Mouse (Mus musculus): ENCODE measurements at regions not wholly inside any gene's neighbourhood (a gene's known extent, or its start where the extent isn't known, plus 50 kb on each side); places are given as distances from the start of the nearest gene placed in this dataset.
A peak's percentile ranks its signal among the peaks of the same experiment; 100 is the strongest.

DNA sequence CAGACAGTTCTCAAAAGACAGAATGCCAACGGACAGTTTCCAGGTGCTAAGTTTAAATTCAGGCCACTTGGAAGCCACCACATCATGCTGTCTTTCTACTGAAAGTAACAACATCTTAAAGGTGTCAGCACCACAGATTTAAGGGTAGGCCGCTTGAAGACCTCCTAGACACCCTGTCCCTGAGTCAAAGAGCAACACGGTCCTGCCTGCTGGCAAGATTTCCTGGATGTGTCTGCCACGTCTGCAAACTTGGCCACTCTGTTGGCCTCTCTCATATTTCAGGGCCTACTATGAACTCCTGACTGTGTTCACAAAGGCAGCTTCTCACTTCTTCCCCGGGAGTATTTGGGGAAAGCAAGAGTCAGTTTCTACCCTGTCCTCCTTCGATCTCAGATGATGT lies 194.7 kb upstream of the Esrrg start:
- H3K9me3 ChIP-seq (ENCODE audit: low read length): no peaks in the 10 kb centered on the region
- no peak overlapping the region for H3K4me2 ChIP-seq (ENCODE audit: low read depth, low read length, poor library complexity, severe bottlenecking)
- DNase-seq (ENCODE audit: low spot score) (no peak), ATAC-seq (ENCODE audit: low FRiP score) (no peak)
- no peak for TF ChIP-seq CTCF (IDR thresholded peaks at IDR 0.05)
- H3K4me1 ChIP-seq (ENCODE audit: insufficient read depth, low read length): no peaks in the 10 kb centered on the region
- H3K9ac ChIP-seq (replicated peaks; ENCODE audit: low read length, poor library complexity, severe bottlenecking): no peak overlapping the region
- H3K27me3 ChIP-seq (ENCODE audit: insufficient read depth, low read length): no peaks in the 10 kb centered on the region
- no peak overlapping the region for H3K27ac ChIP-seq (ENCODE audit: low read depth, low read length)
- 90% methylated on average over 6 of the region's 6 CpGs for WGBS
- no peak overlapping the region for H3K4me3 ChIP-seq (ENCODE audit: low read depth, low read length)
- H3K36me3 ChIP-seq (ENCODE audit: insufficient read depth, low read length): no peaks in the 10 kb centered on the region

DNA sequence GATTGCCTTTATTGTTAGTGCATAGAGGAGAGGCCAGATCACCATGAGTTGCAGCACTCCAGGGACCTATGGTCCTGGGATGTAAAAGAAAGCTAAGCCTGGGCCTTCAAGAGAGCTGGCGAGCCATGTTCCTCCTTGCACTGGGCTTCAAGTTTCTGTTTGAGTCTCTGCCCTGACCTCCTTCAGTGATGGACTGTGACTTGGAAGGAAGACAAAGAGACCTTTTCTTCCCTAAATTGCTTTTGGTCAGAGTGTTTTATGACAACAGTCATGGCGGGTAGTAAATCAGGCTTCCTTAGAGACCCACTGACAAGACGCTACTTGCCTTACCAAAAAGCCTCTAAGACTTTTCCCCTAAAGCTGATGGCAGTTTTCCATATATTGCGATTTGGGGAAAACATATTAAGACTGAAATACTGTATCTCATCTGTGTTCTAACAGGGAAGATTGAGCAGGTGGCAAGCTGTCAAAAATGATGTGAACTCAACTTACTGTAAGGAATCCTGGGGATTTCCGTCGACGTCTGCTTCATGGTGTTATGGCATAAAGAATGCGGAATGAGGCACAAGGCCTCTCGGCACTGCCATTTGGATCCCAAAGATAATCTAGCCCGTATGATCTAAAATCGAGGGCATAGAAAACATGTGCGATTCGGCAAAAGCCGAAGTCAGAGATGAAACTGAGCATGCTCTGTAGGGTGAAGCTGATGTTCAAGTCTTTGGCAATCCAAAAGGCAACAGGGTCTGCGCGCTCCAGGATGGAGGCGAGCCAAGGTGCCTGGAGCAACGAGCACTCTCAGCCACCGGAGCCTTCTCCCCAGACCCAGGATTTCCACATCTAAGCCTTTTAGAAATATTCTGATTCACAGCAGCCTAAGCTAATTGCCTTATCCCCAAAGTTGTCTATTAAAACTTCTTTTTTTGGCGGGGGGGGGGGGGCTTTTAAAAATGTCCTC lies 190.1 kb upstream of the Esrrg start:
- H3K9me3 ChIP-seq (ENCODE audit: low read length): no peaks in the 10 kb centered on the region
- no peak for TF ChIP-seq CTCF (IDR thresholded peaks at IDR 0.05)
- no peaks in the 10 kb centered on the region for H3K27me3 ChIP-seq (ENCODE audit: insufficient read depth, low read length)
- no peak overlapping the region for H3K4me2 ChIP-seq (ENCODE audit: low read depth, low read length, poor library complexity, severe bottlenecking)
- ATAC-seq (ENCODE audit: low FRiP score) (no peak), DNase-seq (ENCODE audit: low spot score) (peak; percentile 32)
- no peak overlapping the region for H3K4me3 ChIP-seq (ENCODE audit: low read depth, low read length)
- 84% methylated on average over 20 of the region's 20 CpGs for WGBS
- H3K36me3 ChIP-seq (ENCODE audit: insufficient read depth, low read length): no peaks in the 10 kb centered on the region
- no peaks in the 10 kb centered on the region for H3K4me1 ChIP-seq (ENCODE audit: insufficient read depth, low read length)
- no peak overlapping the region for H3K9ac ChIP-seq (replicated peaks; ENCODE audit: low read length, poor library complexity, severe bottlenecking)
- no peak overlapping the region for H3K27ac ChIP-seq (ENCODE audit: low read depth, low read length)

DNA sequence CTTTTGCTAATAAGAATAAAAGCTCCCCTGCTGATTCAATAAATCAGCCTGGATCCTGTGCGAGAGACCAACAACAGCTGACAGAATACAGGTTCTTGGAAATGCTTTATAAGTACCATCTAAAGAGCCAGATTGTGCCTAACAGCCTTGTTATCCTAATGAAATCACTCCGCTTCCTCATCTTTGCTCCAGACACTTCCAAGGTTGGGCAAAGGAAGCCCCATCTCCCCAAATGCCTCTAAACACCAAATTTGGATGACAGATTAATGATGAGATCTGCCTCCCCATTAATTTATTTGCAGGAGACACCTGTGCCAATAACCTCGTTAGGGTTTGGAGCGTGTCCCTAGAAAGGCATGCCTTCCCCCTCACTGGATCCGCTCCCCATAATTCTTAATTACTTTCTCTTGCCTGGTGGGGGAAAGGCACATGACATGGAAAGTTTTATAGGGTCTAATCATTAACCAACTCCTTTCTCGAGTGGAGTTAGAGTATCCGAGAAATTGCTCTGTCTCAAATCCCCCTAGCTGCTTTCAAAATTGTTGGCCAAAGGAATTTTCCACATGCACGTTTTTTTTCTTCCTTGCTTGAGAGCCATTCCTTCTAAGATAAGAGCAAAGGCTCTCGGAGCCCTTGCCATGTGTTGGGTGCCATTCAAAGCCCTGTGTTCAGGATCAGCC lies 179.9 kb upstream of the Esrrg start:
- Histone ChIP-seq H3K27ac (ENCODE audit: low read depth, low read length) (no peak overlapping the region), H3K4me2 (ENCODE audit: low read depth, low read length, poor library complexity, severe bottlenecking) (no peak overlapping the region), H3K9ac (replicated peaks; ENCODE audit: low read length, poor library complexity, severe bottlenecking) (no peak overlapping the region), H3K4me1 (ENCODE audit: insufficient read depth, low read length) (no peaks in the 10 kb centered on the region), H3K4me3 (ENCODE audit: low read depth, low read length) (no peak overlapping the region), H3K9me3 (ENCODE audit: low read length) (no peaks in the 10 kb centered on the region), H3K36me3 (ENCODE audit: insufficient read depth, low read length) (no peaks in the 10 kb centered on the region), H3K27me3 (ENCODE audit: insufficient read depth, low read length) (no peaks in the 10 kb centered on the region)
- TF ChIP-seq CTCF (IDR thresholded peaks at IDR 0.05): no peak
- WGBS: 81% methylated on average over 9 of the region's 9 CpGs
- ATAC-seq (ENCODE audit: low FRiP score) (no peak), DNase-seq (ENCODE audit: low spot score) (no peak)

DNA sequence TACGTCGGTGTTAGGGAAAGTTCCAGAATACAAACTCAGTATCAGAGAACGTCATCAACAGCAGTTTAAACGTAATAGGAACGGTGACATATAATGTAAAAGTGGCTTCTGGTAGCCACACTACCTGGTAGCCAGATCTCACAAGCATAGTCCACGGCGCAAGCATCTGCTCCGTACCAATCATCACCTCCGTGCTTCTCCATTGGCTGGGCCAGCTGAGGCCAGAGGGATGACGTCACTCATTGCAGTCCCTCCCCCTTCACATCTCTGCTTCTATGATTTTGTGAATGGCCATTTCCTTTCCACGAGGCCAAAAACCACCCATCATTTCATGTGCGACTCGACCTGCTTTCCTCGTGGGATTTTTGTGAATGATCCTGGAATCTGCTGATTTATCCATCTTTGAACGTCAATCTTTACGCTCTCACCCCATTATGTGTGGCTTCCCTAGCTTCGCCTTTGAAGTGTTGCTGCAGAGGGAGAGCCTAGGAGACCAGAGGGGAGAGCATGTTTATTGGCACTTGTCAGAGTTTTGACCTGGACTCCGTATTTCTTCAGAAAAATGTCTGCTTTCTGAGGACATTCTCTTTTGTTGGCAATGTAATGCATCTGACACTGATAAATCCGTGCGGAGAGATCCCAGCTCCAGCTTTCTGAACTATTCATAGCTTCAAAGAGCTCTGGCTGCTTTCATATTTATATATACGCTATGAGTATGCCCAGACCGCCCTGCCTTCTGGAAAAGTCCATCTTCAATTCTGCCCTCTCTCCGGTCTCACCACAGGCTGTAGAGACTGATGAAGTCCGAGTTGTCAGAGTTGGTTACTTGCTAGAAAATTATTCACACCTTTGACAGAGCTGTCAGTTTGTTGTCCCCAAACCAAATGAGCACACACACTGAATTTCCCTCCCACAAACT lies 174.6 kb upstream of the Esrrg start:
- Histone ChIP-seq H3K9ac (replicated peaks; ENCODE audit: low read length, poor library complexity, severe bottlenecking) (no peak overlapping the region), H3K4me2 (ENCODE audit: low read depth, low read length, poor library complexity, severe bottlenecking) (no peak overlapping the region), H3K27me3 (ENCODE audit: insufficient read depth, low read length) (no peaks in the 10 kb centered on the region), H3K4me1 (ENCODE audit: insufficient read depth, low read length) (no peaks in the 10 kb centered on the region), H3K9me3 (ENCODE audit: low read length) (no peaks in the 10 kb centered on the region), H3K4me3 (ENCODE audit: low read depth, low read length) (no peak overlapping the region), H3K36me3 (ENCODE audit: insufficient read depth, low read length) (no peaks in the 10 kb centered on the region), H3K27ac (ENCODE audit: low read depth, low read length) (no peak overlapping the region)
- 68% methylated on average over 24 of the region's 24 CpGs for WGBS
- ATAC-seq (ENCODE audit: low FRiP score) (no peak), DNase-seq (ENCODE audit: low spot score) (no peak)
- TF ChIP-seq CTCF (IDR thresholded peaks at IDR 0.05): no peak

DNA sequence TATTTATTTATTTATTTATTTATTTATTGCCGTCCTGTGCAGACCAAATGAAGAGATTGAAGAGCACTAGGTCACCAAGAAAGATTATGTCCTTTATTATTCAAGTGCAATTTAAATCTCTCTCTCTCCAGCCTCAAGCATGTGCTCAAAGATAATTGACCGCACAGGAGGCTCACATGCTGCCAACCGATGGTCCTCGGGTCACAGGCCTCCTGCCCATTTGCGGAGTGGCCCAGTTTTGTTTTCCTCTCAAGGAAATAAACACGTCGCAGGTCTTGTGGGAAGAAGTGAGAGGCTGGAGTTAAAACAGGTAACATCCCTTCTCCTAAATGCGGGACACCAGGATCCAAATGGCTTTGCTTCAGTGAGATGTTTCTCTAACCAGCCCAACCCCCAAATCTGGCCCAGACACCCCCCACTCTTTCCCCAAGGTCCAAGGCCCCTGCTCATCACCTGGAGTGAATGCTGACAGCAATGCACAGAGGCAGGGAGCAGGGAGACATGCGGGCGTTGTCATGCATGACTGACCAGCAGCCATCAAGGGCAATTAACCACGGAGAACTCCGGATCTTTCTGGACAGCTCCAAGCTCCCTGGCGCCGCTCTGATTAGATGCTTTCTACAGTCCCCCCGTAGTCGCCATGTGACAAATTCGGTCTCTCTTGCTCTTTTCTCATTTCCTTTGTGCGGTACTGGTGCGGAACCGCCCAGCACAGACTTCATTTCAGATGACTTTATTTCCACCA lies 169.2 kb upstream of the Esrrg start:
- 45% methylated on average over 20 of the region's 20 CpGs for WGBS
- Histone ChIP-seq H3K4me3 (ENCODE audit: low read depth, low read length) (no peak overlapping the region), H3K27ac (ENCODE audit: low read depth, low read length) (no peak overlapping the region), H3K4me2 (ENCODE audit: low read depth, low read length, poor library complexity, severe bottlenecking) (peak overlapping the region; percentile 30), H3K4me1 (ENCODE audit: insufficient read depth, low read length) (no peaks in the 10 kb centered on the region), H3K36me3 (ENCODE audit: insufficient read depth, low read length) (no peaks in the 10 kb centered on the region), H3K9ac (replicated peaks; ENCODE audit: low read length, poor library complexity, severe bottlenecking) (0 out of 2 replicates have a peak overlapping the region, but pooled peaks have one; percentile 8), H3K9me3 (ENCODE audit: low read length) (no peaks in the 10 kb centered on the region), H3K27me3 (ENCODE audit: insufficient read depth, low read length) (no peaks in the 10 kb centered on the region)
- DNase-seq (ENCODE audit: low spot score) (peak; percentile 68), ATAC-seq (ENCODE audit: low FRiP score) (no peak)
- TF ChIP-seq CTCF (IDR thresholded peaks at IDR 0.05): no peak

All from midbrain, postnatal 0 days (tissue).